Mouse (Mus musculus) stomach, embryonic 15.5 days (tissue): Measurements from ENCODE around the gene Klhl36. TPM values are rescaled to one million over a fixed set of nuclear protein-coding genes. Genes with fewer than 3 reads are reported as not detected.

Source experiments
- ATAC-seq: fragments of 200-750 bp; cut with Nextera tagmentation; 2 replicates; pipeline ENCODE4 v1.8.0; 2017; ENCODE audit warnings: low read depth, moderate number of reproducible peaks, moderate TSS enrichment; ENCODE audit not compliant: insufficient read depth, low FRiP score
- H3K27ac ChIP-seq: fragments of 300-500 bp; sonication (generic); 2 replicates; pipeline ENCODE4 v1.5.1; 2015; ENCODE audit warnings: mild to moderate bottlenecking, inconsistent platforms
- H3K27me3 ChIP-seq: fragments of 300-500 bp; sonication (generic); replicated peaks from 2 replicates; pipeline ENCODE4 v1.6.1; 2015; ENCODE audit warnings: inconsistent platforms
- H3K36me3 ChIP-seq: fragments of 300-500 bp; sonication (generic); 2 replicates; pipeline ENCODE4 v1.6.1; 2015; ENCODE audit warnings: inconsistent platforms
- H3K4me1 ChIP-seq: fragments of 300-500 bp; sonication (generic); 2 replicates; pipeline ENCODE4 v1.6.1; 2015; ENCODE audit warnings: inconsistent platforms
- H3K4me2 ChIP-seq: fragments of 300-500 bp; sonication (generic); 2 replicates; pipeline ENCODE4 v1.6.1; 2015; ENCODE audit warnings: mild to moderate bottlenecking, inconsistent platforms
- H3K4me3 ChIP-seq: fragments of 300-500 bp; sonication (generic); replicated peaks from 2 replicates; pipeline ENCODE4 v1.5.1; 2015; ENCODE audit warnings: inconsistent platforms
- H3K9ac ChIP-seq: fragments of 300-500 bp; sonication (generic); 2 replicates; pipeline ENCODE4 v1.6.1; 2015; ENCODE audit warnings: inconsistent platforms
- H3K9me3 ChIP-seq: fragments of 300-500 bp; sonication (generic); 2 replicates; pipeline ENCODE4 v1.6.1; 2016; ENCODE audit warnings: inconsistent platforms
- WGBS: fragments of 180-500 bp; shearing (Covaris S2); methylation state at CpG from one replicate; pipeline ENCODE4 v1.1.7; 2015; 5-methylcytosine and 5-hydroxymethylcytosine counted together
- polyA plus RNA-seq: library from polyadenylated mRNA; unstranded; fragments of >200 nt; fragmentation: Nextera tagmentation; extraction: Ambion mirVana; gene quantifications from 2 replicates; pipeline ENCODE4 v1.2.1, GENCODE M21; 2015

Klhl36 gene
- polyA plus RNA-seq: 12.3 and 12.8 TPM in 2 replicates

- ATAC-seq: peak; percentile 95
- Histone ChIP-seq H3K4me1 (peaks cover 10% of the 10 kb centered on the region; the same call in 1 of the 2 replicates), H3K9ac (peak within 1 kb of the TSS; percentile 63; the same call in 1 of the 2 replicates), H3K36me3 (no peaks in the 10 kb centered on the region), H3K4me3 (peak within 1 kb of the TSS; percentile 81), H3K9me3 (no peaks in the 10 kb centered on the region), H3K27ac (peak within 1 kb of the TSS; percentile 77), H3K4me2 (peak within 1 kb of the TSS; percentile 91), H3K27me3 (no peaks in the 10 kb centered on the region)
- 1% methylated on average over 35 of the region's 35 CpGs for WGBS
Measured at GRCm38 (mm10) chr8:119861706-119862389, at the start of gene Klhl36. TSS of gene Klhl36 (plus strand) at chr8:119862266.

GRCm38 (mm10) chr8:119812650-119813431 is 49.2 kb upstream of the Klhl36 start:
- Histone ChIP-seq H3K4me2 (peak overlapping the region; percentile 32; the same call in 1 of the 2 replicates), H3K4me3 (no peak overlapping the region), H3K36me3 (peaks cover 12% of the 10 kb centered on the region; the same call in 1 of the 2 replicates), H3K27me3 (no peaks in the 10 kb centered on the region), H3K9me3 (no peaks in the 10 kb centered on the region), H3K4me1 (peaks cover 52% of the 10 kb centered on the region), H3K9ac (no peak overlapping the region), H3K27ac (peak overlapping the region; percentile 90)
- peak; percentile 57 for ATAC-seq
- 51% methylated on average over 12 of the region's 12 CpGs for WGBS

GRCm38 (mm10) chr8:119816219-119816618 is 45.8 kb upstream of the Klhl36 start:
- WGBS: 79% methylated on average over 6 of the region's 6 CpGs
- Histone ChIP-seq H3K27me3 (no peaks in the 10 kb centered on the region), H3K9ac (no peak overlapping the region), H3K36me3 (peaks cover 10% of the 10 kb centered on the region; the same call in 1 of the 2 replicates), H3K4me3 (no peak overlapping the region), H3K27ac (peak overlapping the region; percentile 84), H3K4me2 (no peak overlapping the region), H3K4me1 (peaks cover 64% of the 10 kb centered on the region), H3K9me3 (no peaks in the 10 kb centered on the region)
- ATAC-seq: no peak

- Histone ChIP-seq H3K4me1 (peaks cover 53% of the 10 kb centered on the region), H3K4me3 (no peak overlapping the region), H3K27me3 (no peaks in the 10 kb centered on the region), H3K4me2 (no peak overlapping the region), H3K27ac (peak overlapping the region; percentile 84), H3K9me3 (no peaks in the 10 kb centered on the region), H3K36me3 (peaks cover 18% of the 10 kb centered on the region), H3K9ac (no peak overlapping the region)
- ATAC-seq: no peak
- WGBS: 43% methylated on average over 12 of the region's 12 CpGs
Measured at GRCm38 (mm10) chr8:119817446-119817845, 44.6 kb upstream of the Klhl36 start.

- H3K27ac ChIP-seq: no peak overlapping the region
- whole genome bisulfite sequencing: 81% methylated on average over 7 of the region's 7 CpGs
- H3K4me1 ChIP-seq: peaks cover 41% of the 10 kb centered on the region
- no peaks in the 10 kb centered on the region for H3K27me3 ChIP-seq
- no peak for ATAC-seq
- no peak overlapping the region for H3K4me2 ChIP-seq
- no peak overlapping the region for H3K9ac ChIP-seq
- H3K9me3 ChIP-seq: no peaks in the 10 kb centered on the region
- H3K36me3 ChIP-seq: peaks cover 22% of the 10 kb centered on the region
- no peak overlapping the region for H3K4me3 ChIP-seq
Measured at GRCm38 (mm10) chr8:119819316-119819715, 42.8 kb upstream of the Klhl36 start.

GRCm38 (mm10) chr8:119819976-119820375 is 42.1 kb upstream of the Klhl36 start:
- H3K27me3 ChIP-seq: no peaks in the 10 kb centered on the region
- H3K27ac ChIP-seq: no peak overlapping the region
- WGBS: 89% methylated on average over 8 of the region's 8 CpGs
- H3K4me1 ChIP-seq: peaks cover 36% of the 10 kb centered on the region
- no peak overlapping the region for H3K4me3 ChIP-seq
- no peaks in the 10 kb centered on the region for H3K9me3 ChIP-seq
- peaks cover 22% of the 10 kb centered on the region for H3K36me3 ChIP-seq
- no peak overlapping the region for H3K9ac ChIP-seq
- no peak for ATAC-seq
- no peak overlapping the region for H3K4me2 ChIP-seq

- 93% methylated on average over 6 of the region's 6 CpGs for WGBS
- Histone ChIP-seq H3K4me2 (no peak overlapping the region), H3K4me1 (peaks cover 44% of the 10 kb centered on the region), H3K9me3 (no peaks in the 10 kb centered on the region), H3K36me3 (peaks cover 19% of the 10 kb centered on the region), H3K9ac (no peak overlapping the region), H3K27ac (no peak overlapping the region), H3K27me3 (no peaks in the 10 kb centered on the region), H3K4me3 (no peak overlapping the region)
- no peak for ATAC-seq
Measured at GRCm38 (mm10) chr8:119821691-119822090, 40.4 kb upstream of the Klhl36 start.

GRCm38 (mm10) chr8:119823278-119823677 is 38.8 kb upstream of the Klhl36 start:
- H3K9me3 ChIP-seq: no peaks in the 10 kb centered on the region
- H3K9ac ChIP-seq: no peak overlapping the region
- H3K4me3 ChIP-seq: no peak overlapping the region
- ATAC-seq: no peak
- no peak overlapping the region for H3K27ac ChIP-seq
- peaks cover 19% of the 10 kb centered on the region for H3K36me3 ChIP-seq
- no peak overlapping the region for H3K4me2 ChIP-seq
- H3K4me1 ChIP-seq: peaks cover 47% of the 10 kb centered on the region
- WGBS: 93% methylated on average over 9 of the region's 9 CpGs
- H3K27me3 ChIP-seq: no peaks in the 10 kb centered on the region

- Histone ChIP-seq H3K4me3 (no peak overlapping the region), H3K27ac (no peak overlapping the region), H3K9ac (no peak overlapping the region), H3K27me3 (no peaks in the 10 kb centered on the region), H3K9me3 (no peaks in the 10 kb centered on the region), H3K4me1 (peaks cover 51% of the 10 kb centered on the region), H3K36me3 (peaks cover 19% of the 10 kb centered on the region), H3K4me2 (no peak overlapping the region)
- ATAC-seq: no peak
- 80% methylated on average over 4 of the region's 4 CpGs for WGBS
Measured at GRCm38 (mm10) chr8:119824100-119824499, 38.0 kb upstream of the Klhl36 start.

GRCm38 (mm10) chr8:119824809-119825273 is 37.2 kb upstream of the Klhl36 start:
- 56% methylated on average over 11 of the region's 11 CpGs for WGBS
- no peak for ATAC-seq
- H3K27me3 ChIP-seq: no peaks in the 10 kb centered on the region
- no peaks in the 10 kb centered on the region for H3K9me3 ChIP-seq
- H3K4me1 ChIP-seq: peaks cover 54% of the 10 kb centered on the region
- peak overlapping the region; percentile 79 for H3K27ac ChIP-seq
- H3K9ac ChIP-seq: no peak overlapping the region
- no peak overlapping the region for H3K4me3 ChIP-seq
- H3K4me2 ChIP-seq: no peak overlapping the region
- peaks cover 19% of the 10 kb centered on the region for H3K36me3 ChIP-seq

- Histone ChIP-seq H3K4me2 (no peak overlapping the region), H3K9me3 (no peaks in the 10 kb centered on the region), H3K27ac (peak overlapping the region; percentile 79; the same call in 1 of the 2 replicates), H3K9ac (no peak overlapping the region), H3K4me1 (peaks cover 64% of the 10 kb centered on the region), H3K36me3 (peaks cover 12% of the 10 kb centered on the region), H3K27me3 (no peaks in the 10 kb centered on the region), H3K4me3 (no peak overlapping the region)
- 75% methylated on average over 19 of the region's 19 CpGs for WGBS
- no peak for ATAC-seq
Measured at GRCm38 (mm10) chr8:119825950-119826730, 35.9 kb upstream of the Klhl36 start.
